Mouse (Mus musculus) spleen, postnatal 10 days (tissue): ENCODE results near the gene Svs6.
"Not testable (repeated sequence)": the region's sequence is repeated elsewhere in the genome, so short reads cannot be mapped to it uniquely, and the experiment has no call there.

Source experiments
- DNase-seq, 2 experiments: peaks; one replicate each; pipeline ENCODE4 v3.0.0; 2021 to 2022; ENCODE audit warnings: low spot score in 2 of 2

Gene Svs6

GRCm38 (mm10) chr2:164316451-164316850, at the start of gene Svs6:
TSS of gene Svs6 (plus strand) at chr2:164316751.
- DNase-seq = not testable (repeated sequence)

- no peak for DNase-seq
Measured at GRCm38 (mm10) chr2:164278359-164278758, 38.2 kb upstream of the Svs6 start, which contains the start of gene Svs4. TSS of gene Svs4 (minus strand) at chr2:164278459.

- not testable (repeated sequence) for DNase-seq
Measured at GRCm38 (mm10) chr2:164288968-164289367, 27.6 kb upstream of the Svs6 start, which contains the start of gene Svs3a. TSS of gene Svs3a (plus strand) at chr2:164289268.

- no peak for DNase-seq
Measured at GRCm38 (mm10) chr2:164312599-164312998, 4.0 kb upstream of the Svs6 start.

GRCm38 (mm10) chr2:164315460-164315859, 1.1 kb upstream of the Svs6 start:
- not testable (repeated sequence) for DNase-seq

GRCm38 (mm10) chr2:164320983-164321382, 4.4 kb downstream of the Svs6 start:
- DNase-seq = no peak

GRCm38 (mm10) chr2:164332440-164332839, 15.9 kb downstream of the Svs6 start, which contains the start of gene Svs5:
TSS of gene Svs5 (plus strand) at chr2:164332740.
- DNase-seq = not testable (repeated sequence)

- DNase-seq = not testable (repeated sequence)
Measured at GRCm38 (mm10) chr2:164343732-164344131, 27.2 kb downstream of the Svs6 start.

- not testable (repeated sequence) for DNase-seq
Measured at GRCm38 (mm10) chr2:164347697-164348096, 31.1 kb downstream of the Svs6 start.

- peak in 1 of 2 experiments; percentile 66 for DNase-seq
Measured at GRCm38 (mm10) chr2:164348980-164349379, 32.4 kb downstream of the Svs6 start.

- no peak for DNase-seq
Measured at GRCm38 (mm10) chr2:164352697-164353096, 36.1 kb downstream of the Svs6 start.

GRCm38 (mm10) chr2:164353356-164353755, 36.8 kb downstream of the Svs6 start:
- no peak for DNase-seq

- peak in 1 of 2 experiments; percentile 29 for DNase-seq
Measured at GRCm38 (mm10) chr2:164356177-164356967, 39.8 kb downstream of the Svs6 start.

- peak in 1 of 2 experiments; percentile 42 for DNase-seq
Measured at GRCm38 (mm10) chr2:164358373-164358772, 41.8 kb downstream of the Svs6 start.

- DNase-seq = no peak
Measured at GRCm38 (mm10) chr2:164359031-164359430, 42.5 kb downstream of the Svs6 start.

- no peak for DNase-seq
Measured at GRCm38 (mm10) chr2:164359668-164360067, 43.1 kb downstream of the Svs6 start.

GRCm38 (mm10) chr2:164360974-164361657, 44.6 kb downstream of the Svs6 start:
- DNase-seq = no peak

- no peak for DNase-seq
Measured at GRCm38 (mm10) chr2:164366947-164367346, 50.4 kb downstream of the Svs6 start.
